Mouse (Mus musculus) brain, embryonic 14.5 days (tissue): ENCODE data around the gene Frmpd4.

Experiments used
- CTCF ChIP-seq: fragments of 200-500 bp; IDR thresholded peaks from 2 replicates; pipeline ENCODE4 v1.5.1; 2012; ENCODE audit warnings: inconsistent platforms, mild to moderate bottlenecking, moderate library complexity, borderline replicate concordance; ENCODE audit not compliant: insufficient read depth, insufficient read length; ENCODE audit errors: extremely low read depth
- POLR2A ChIP-seq: fragments of 200-500 bp; IDR thresholded peaks from 2 replicates; pipeline ENCODE4 v1.6.1; 2012; ENCODE audit warnings: mild to moderate bottlenecking, inconsistent platforms, borderline replicate concordance; ENCODE audit not compliant: poor library complexity, insufficient read depth, insufficient read length, severe bottlenecking; ENCODE audit errors: extremely low read depth

DNA sequence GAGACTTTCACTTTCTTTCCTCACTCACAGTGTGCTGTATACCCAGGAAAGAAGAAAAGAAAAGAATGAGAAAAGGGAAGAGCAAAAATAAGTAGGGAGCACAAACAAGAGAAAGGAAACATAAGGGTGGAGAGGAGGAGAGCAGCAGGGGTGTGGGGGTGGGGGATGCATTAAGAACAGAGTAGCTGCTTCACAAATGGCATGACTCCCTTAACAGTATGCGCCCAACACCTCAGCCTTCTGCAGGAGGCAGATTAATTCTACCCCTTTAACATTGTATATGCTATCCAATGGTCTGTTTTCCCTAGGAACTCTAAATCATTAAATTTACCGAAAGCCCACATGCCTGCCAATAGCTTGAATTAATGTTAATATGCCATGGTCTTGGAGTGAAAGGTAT lies 766.9 kb downstream of the Frmpd4 start:
- TF ChIP-seq POLR2A (no peak), CTCF (no peak)
